Mouse (Mus musculus): Measurements from ENCODE around the gene Gm11563.
"Not testable (repeated sequence)": the region's sequence is repeated elsewhere in the genome, so short reads cannot be mapped to it uniquely, and the experiment has no call there.

GRCm38 (mm10) chr11:99610089-99610488 is 48.7 kb downstream of the Gm11563 start, which contains the start of gene Gm11937:
- not testable (repeated sequence) for TF ChIP-seq CTCF (IDR thresholded peaks at IDR 0.05; ENCODE audit: borderline replicate concordance, insufficient read depth, low read depth, low read length); POLR2A (IDR thresholded peaks at IDR 0.05; ENCODE audit: borderline replicate concordance, insufficient read depth, low read length)

All from cerebellum, adult 2 months (tissue).